Mouse (Mus musculus) bone marrow, adult 2 months (tissue): ENCODE measurements around the gene Gm20431.

Experiments
- CTCF ChIP-seq: fragments of 200-500 bp; IDR thresholded peaks from 2 replicates; pipeline ENCODE4 v1.5.1; 2011; ENCODE audit warnings: low read length, control low read depth; ENCODE audit not compliant: control insufficient read depth, insufficient read depth
- POLR2A ChIP-seq: fragments of 200-500 bp; IDR thresholded peaks from 2 replicates; pipeline ENCODE4 v1.6.1; 2011; ENCODE audit warnings: low read depth, mild to moderate bottlenecking, control low read depth, low read length, borderline replicate concordance; ENCODE audit not compliant: control insufficient read depth

DNA sequence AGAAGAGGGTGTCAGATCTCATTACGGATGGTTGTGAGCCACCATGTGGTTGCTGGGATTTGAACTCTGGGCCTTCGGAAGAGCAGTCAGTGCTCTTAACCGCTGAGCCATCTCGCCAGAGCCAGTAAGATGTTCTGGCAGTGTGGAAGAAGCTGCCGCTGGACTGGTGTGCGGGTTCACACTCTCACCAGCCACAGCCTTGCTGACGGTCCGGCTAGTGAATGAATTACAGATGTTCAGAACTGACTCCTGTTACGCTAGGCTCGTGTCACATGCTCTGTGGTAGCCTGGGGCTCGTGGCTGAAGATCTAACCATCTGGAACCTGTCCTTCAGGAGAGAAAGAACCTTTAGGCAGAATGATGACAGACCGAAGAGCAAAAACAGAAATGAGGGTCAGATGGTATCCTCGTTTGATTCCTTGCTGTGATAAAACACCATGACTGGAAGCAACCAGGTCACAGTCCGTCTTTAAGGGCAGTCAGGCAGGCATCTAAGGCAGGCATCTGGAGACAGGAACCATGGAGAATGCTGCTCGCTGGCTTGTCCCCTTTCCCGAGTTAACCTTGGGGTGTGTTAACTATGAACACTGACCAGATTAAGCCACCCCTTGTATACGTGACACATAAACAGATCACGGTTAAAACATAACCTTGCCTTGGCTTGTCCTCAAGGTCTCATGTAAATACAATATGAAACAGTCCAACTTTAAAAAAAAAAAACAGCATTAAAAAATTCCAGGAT lies 4.8 kb upstream of the Gm20431 start:
- no peak for TF ChIP-seq CTCF
- TF ChIP-seq POLR2A, result no peak
